Mouse (Mus musculus) cerebellum, adult 18-20 months (tissue): ENCODE measurements at regions not wholly inside any gene's neighbourhood (a gene's known extent, or its start where the extent isn't known, plus 50 kb on each side); places are given as distances from the start of the nearest gene placed in this dataset.
"Not testable (repeated sequence)": the region's sequence is repeated elsewhere in the genome, so short reads cannot be mapped to it uniquely, and the experiment has no call there.

Experiments
- DNase-seq, 2 experiments: peaks; one replicate each; pipeline ENCODE4 v3.0.0; 2021

- no peak for DNase-seq
These were observed 93.3 kb downstream of the Apob start for GRCm38 (mm10) chr12:8070788-8071187.

DNA sequence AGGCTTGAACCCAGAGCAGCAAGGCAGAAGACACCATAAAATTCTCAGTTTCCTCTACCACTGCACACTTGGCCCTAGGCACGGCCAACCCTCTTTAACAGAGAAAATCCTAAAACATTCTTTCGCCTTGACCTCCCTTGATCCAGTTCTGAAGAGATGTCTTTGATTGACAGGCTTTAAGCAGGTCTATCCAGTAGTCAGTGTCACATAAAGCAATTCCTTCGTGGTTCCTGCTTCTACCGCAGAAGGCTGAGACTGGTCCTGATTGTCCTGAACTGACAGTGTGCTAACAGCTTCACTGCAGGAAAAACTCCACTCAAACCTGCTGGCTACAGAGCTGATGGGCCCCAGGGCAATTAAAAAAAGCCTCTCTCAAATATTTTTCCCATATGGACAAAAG lies 93.8 kb downstream of the Apob start:
- DNase-seq, result no peak

DNA sequence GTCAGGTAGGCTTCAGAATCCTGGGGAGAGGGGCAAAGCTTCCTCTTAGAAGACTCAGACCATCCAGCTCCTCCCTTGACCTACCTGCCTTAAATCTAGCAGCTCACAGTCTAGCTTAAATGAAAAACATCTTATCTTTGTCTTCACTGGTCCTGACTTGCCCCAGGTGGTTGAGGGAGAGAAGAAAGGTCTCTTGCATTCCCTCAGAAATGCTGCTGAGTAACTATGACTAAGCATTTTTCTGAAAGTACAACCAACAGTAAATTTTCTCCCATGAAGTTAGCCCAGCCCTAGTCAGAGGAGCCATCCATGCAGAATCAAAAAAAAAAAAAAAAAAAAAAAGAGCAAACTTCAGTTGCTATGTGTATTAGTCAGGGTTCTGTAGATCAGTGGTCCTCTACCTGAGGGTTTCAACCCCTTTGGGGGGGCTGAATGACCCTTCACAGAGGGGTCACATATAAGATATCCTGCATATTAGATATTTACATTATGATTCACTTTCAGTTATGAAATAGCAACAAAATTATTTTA lies 98.6 kb downstream of the Apob start:
- no peak for DNase-seq

DNA sequence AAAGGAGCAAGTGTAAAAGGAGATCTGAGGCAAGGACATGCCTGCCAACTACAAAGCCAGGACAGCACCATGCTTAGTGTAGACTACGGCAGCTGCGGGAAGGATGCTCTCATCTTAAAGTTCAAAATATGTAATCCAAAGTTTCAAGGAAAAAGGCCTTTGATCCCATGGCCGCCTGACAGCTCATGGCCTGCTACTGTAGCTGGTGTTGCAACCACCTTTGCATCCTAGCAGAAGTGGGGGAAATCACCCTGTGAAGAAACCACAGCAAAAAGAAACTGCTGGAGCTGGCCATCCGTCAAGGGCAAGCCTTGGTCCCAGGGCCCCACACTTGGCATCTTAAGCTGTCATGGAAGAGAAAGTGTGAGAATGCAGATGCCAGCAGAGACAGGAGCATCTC lies 99.9 kb downstream of the Apob start:
- no peak for DNase-seq

GRCm38 (mm10) chr12:8078046-8078445 lies 100.6 kb downstream of the Apob start:
- DNase-seq, result no peak

DNA sequence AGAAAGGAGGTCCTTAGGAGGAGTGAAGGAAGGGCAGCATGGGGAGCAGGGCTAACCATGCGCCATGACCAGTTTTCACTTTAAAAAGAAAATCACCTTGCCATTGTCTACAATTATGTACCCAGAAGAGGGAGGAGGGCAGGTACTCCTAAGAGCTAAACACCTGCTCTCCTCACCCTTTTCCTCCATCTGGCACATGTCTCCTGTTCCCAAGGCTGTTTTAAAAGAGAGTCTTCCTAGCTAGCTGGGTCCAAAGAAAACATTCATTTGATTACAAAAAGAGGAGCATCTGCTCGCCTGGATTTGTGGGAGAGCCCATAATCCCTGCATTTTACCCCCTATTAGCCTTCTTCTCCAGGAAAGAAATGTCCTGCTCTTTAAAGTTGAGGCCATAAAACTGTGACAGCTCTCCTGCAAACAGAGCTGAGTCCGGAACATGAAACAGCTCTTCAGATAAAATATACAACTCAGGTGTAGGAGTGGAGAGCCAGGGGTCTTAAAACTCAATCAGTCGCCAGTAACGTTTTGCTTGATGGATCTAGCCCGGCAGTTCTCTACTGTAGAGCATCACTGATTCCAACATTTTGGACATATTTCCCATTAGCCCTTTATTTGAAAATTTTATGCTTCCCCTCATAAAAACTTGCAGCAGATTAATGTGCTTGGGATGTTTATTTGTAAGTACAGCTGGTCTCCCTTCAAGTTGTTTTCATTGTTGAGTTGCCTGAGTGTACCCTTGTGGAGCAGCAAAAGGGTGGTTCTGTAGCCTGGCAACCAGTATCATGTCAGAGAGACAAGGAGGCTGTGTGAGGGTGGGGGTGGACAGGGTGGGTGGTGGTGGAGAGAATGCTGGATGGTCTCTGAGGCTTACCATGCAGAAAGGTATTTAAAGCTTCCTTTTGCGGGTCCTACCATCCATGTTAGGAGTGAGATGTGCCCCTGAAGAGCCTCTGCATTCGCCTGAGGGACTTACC lies 105.5 kb downstream of the Apob start:
- no peak for DNase-seq

DNA sequence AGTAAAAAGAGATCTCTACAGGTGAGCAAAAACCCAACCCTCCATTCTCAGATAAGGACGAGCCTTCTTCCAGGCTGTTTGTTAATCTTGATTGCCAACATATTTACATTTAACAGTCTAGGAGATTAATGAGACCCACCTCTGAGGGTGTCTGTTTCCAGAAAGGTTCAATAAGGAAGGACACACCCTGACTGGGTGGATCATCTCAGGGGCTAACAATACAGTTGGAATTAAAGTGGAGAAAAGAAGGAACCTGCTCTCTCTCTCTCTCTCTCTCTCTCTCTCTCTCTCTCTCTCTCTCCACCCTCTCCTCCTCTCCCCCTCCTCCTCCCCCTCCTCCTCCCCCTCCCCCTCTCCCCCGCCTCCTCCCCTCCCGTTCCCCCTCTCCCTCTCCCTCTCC lies 110.5 kb downstream of the Apob start:
- no peak for DNase-seq

GRCm38 (mm10) chr12:8089423-8090278 lies 112.2 kb downstream of the Apob start:
- DNase-seq, result no peak

GRCm38 (mm10) chr12:8090279-8090626 lies 112.8 kb downstream of the Apob start:
- DNase-seq, result no peak

DNA sequence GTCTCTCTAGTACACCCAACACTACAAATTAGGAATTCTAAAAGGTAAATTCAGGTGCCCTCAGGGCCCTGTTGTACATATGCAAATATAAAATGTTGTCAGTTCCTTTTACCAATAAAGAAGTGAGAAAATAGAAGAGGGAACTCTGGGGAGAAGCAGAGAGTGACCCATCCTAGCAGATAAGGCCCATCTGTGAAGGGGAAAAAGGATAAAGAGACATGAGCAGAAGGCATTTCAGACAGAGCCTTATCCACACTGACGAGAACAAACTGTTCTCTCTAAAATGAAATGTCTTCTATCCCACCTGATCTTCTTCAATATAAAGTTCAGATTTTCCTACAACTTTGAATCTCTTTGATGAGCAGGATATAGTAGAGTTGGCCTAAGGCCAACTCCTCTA lies 114.5 kb upstream of the Ldah start:
- no peak for DNase-seq

DNA sequence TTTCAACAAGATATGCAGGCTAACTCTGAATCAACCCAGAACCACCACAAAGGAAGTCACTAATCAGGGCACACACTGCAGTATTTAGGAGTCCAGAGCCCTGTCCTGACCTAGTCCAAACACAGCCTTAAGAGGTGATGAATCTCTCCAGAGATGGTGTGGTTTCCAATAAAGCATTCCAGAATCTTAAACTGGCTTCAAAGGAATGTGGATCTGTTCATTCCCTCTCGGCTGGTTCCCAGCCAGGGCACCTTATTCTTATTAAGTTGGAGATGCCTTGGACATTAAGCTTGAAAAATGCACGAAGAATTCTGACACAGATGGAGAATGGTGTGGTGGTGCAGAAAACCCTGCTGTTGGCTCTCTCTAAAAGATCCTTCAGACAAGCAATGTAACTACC lies 112.0 kb upstream of the Ldah start:
- DNase-seq, result no peak

GRCm38 (mm10) chr12:8098395-8098794 lies 109.5 kb upstream of the Ldah start:
- not testable (repeated sequence) for DNase-seq

- DNase-seq, result no peak
These were observed 108.8 kb upstream of the Ldah start for GRCm38 (mm10) chr12:8099114-8099513.

DNA sequence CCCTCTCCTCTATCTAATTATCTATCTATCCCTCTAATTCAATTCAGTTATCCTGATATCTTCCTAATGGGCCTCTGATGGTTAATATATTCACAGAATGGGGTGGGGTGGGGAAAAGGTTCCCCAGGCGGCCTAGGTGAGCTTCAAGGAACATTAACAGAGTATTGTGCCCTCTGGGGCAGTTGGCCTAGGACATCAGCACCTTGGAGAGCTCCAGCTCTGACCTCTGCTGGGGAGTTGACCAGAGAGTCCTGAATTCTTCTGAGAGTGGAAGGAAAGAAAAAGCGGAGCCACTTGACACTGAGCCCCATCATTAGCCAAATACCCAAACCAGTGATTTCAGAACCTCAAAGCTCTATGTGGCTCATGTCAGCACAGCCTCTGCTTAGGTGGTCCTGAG lies 108.1 kb upstream of the Ldah start:
- no peak for DNase-seq

- DNase-seq, result no peak
These were observed 106.1 kb upstream of the Ldah start for GRCm38 (mm10) chr12:8101837-8102236.

- DNase-seq, result no peak
These were observed 104.6 kb upstream of the Ldah start for GRCm38 (mm10) chr12:8103259-8103658.

GRCm38 (mm10) chr12:8107137-8107536 lies 100.8 kb upstream of the Ldah start:
- DNase-seq, result no peak

GRCm38 (mm10) chr12:8109203-8109770 lies 98.6 kb upstream of the Ldah start:
- no peak for DNase-seq

- DNase-seq, result peak; percentile 17 to 23
These were observed 98.0 kb upstream of the Ldah start for GRCm38 (mm10) chr12:8109876-8110275.

DNA sequence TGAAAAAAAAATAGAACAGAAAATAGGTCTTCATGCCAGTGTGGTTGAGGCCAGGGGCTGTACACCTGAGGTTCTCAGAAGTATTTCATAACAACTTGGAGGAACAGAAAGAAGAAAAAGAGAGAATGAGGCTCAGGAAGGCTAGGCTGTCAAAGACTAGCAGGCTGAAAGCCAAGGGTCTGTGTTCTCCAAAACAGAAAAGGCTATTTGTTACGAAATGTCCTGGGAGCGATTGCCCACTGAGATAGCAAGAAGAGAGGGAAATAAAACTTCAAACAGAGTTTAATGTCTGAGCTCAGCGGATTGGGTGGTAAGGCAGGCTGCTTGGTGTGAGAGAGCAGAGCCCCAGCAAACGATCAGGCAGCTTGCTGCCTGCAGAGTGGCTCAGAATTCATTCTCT lies 97.6 kb upstream of the Ldah start:
- no peak for DNase-seq

- no peak for DNase-seq
These were observed 96.4 kb upstream of the Ldah start for GRCm38 (mm10) chr12:8111484-8111883.

DNA sequence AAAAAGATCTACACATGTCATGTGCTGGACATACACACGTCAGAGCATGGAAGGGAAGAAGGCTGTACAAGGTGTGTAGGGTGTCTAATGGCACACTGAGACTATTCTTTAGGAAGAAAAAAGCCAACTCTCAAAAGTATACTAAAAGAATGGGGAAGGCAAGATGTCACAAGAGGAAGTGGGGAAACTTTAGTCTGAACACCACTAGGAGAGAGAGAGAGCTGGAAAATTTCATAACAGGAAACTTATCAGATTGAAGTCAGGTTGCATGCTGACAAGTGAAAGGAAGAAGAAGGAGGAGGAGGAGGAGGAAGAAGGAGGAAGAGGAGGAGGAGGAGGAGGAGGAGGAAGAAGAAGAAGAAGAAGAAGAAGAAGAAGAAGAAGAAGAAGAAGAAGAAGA lies 52.3 kb upstream of the Ldah start:
- DNase-seq, result no peak
